Mouse (Mus musculus) kidney, embryonic 14.5 days (tissue): Measurements from ENCODE around the gene Ltbp4. TPM values are rescaled to one million over a fixed set of nuclear protein-coding genes. Genes with fewer than 3 reads are reported as not detected.

Source experiments
- ATAC-seq: fragments of 200-750 bp; cut with Nextera tagmentation; 2 replicates; pipeline ENCODE4 v1.8.0; 2017; ENCODE audit warnings: moderate number of reproducible peaks, mild to moderate bottlenecking, moderate TSS enrichment, moderate library complexity; ENCODE audit not compliant: low FRiP score, low TSS enrichment
- H3K27ac ChIP-seq: fragments of 300-500 bp; sonication (generic); 2 replicates; pipeline ENCODE4 v1.5.1; 2014; ENCODE audit warnings: low read depth, mild to moderate bottlenecking, low read length, moderate library complexity, mixed read lengths
- H3K27me3 ChIP-seq: fragments of 300-500 bp; sonication (generic); 2 replicates; pipeline ENCODE4 v1.6.1; 2014; ENCODE audit warnings: mild to moderate bottlenecking, low read length; ENCODE audit not compliant: control insufficient read depth, insufficient read depth
- H3K36me3 ChIP-seq: fragments of 300-500 bp; sonication (generic); 2 replicates; pipeline ENCODE4 v1.6.1; 2014; ENCODE audit warnings: low read length, mixed read lengths; ENCODE audit not compliant: control insufficient read depth, insufficient read depth
- H3K4me1 ChIP-seq: fragments of 300-500 bp; sonication (generic); 2 replicates; pipeline ENCODE4 v1.6.1; 2014; ENCODE audit warnings: low read length, mixed read lengths; ENCODE audit not compliant: control insufficient read depth, insufficient read depth
- H3K4me2 ChIP-seq: fragments of 300-500 bp; sonication (generic); replicated peaks from 2 replicates; pipeline ENCODE4 v1.6.1; 2014; ENCODE audit warnings: low read depth, mild to moderate bottlenecking, low read length
- H3K4me3 ChIP-seq: fragments of 300-500 bp; sonication (generic); 2 replicates; pipeline ENCODE4 v1.5.1; 2014; ENCODE audit warnings: mild to moderate bottlenecking, low read length
- H3K9ac ChIP-seq: fragments of 300-500 bp; sonication (generic); 2 replicates; pipeline ENCODE4 v1.6.1; 2014; ENCODE audit warnings: low read depth, mild to moderate bottlenecking, low read length, moderate library complexity
- H3K9me3 ChIP-seq: fragments of 300-500 bp; sonication (generic); 2 replicates; pipeline ENCODE4 v1.6.1; 2016; ENCODE audit warnings: low read length; ENCODE audit not compliant: control insufficient read depth
- WGBS: fragments of 180-500 bp; shearing (Covaris S2); extraction: QIAGEN DNeasy Blood & Tissue Kit; methylation state at CpG from one replicate; pipeline ENCODE4 v1.1.7; 2014; 5-methylcytosine and 5-hydroxymethylcytosine counted together
- polyA plus RNA-seq: library from polyadenylated mRNA; unstranded; fragments of >200 nt; fragmentation: Nextera tagmentation; extraction: Ambion mirVana; gene quantifications from 2 replicates; pipeline ENCODE4 v1.2.1, GENCODE M21; 2014

Ltbp4 gene
- polyA plus RNA-seq, 1 experiment from 2014 or later, result 26.0 TPM

DNA sequence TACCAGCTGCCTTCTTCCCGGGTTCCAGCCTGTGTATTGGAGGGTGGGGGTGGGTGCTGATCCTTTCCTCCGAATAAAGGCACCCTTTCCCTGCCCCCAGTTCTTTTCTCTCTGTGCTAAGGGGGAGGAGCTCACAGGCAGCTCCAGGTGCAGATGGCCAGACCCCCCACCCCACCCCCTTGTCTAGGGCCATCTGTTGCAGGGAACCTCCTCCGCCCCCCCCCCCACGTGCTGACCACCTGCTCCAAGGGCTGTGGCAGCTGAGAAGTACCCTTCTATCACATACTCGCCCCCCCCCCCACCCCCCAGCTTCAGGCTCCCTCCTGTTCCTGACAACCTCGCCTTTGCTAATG is 79.7 kb downstream of the Ltbp4 start:
- peak overlapping the region; percentile 87; the same call in 1 of the 2 replicates for H3K9ac ChIP-seq

DNA sequence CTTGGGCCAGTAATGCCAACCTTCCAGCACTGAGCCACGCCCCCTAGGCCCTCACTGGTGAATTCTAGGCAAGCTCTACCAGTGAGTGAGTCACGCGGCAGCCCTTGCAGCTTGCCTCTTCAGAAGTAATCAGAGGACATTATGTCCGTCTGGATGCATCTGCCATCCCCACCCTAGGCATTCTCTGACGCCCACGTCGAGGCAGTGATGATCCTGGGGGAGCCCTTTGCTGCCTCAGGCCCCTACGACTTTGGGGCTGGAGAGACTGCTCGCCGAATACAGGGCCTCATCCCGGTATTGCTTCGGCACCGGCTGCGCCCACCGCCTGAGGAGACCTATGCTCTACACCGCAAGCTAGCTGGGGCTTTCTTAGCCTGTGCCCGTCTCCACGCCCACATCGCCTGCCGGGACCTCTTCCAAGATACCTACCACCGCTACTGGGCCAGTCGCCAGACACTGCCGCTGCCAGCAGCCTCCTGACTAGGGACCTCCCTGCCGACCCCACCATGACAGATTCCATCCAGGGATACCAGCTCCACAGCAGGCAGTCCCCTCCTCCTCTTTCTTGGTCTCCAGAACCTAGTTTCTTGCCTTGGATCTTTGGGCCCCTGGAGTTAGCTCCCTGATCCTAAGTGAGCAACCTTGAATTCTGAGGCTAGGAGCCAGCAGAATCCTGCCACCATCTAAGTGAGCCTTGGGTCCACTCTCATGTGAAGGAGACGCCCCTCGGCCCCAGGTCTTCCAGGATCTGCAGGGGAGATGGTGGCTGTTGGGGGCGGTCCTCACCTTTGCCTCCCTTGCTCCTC is 80.2 kb downstream of the Ltbp4 start:
- Histone ChIP-seq H3K9me3 (no peaks in the 10 kb centered on the region), H3K27ac (no peak overlapping the region), H3K9ac (peak overlapping the region; percentile 18; the same call in 1 of the 2 replicates), H3K4me1 (peaks cover 15% of the 10 kb centered on the region), H3K4me2 (peak overlapping the region; percentile 78), H3K36me3 (peaks cover 2% of the 10 kb centered on the region; the same call in 1 of the 2 replicates), H3K27me3 (no peaks in the 10 kb centered on the region), H3K4me3 (peak overlapping the region; percentile 79; the same call in 1 of the 2 replicates)
- WGBS, result 17% methylated on average over 27 of the region's 27 CpGs
- ATAC-seq, result no peak

More for the DNA sequence above, 79.7 kb downstream of the Ltbp4 start:
- peaks cover 7% of the 10 kb centered on the region; the same call in 1 of the 2 replicates for H3K36me3 ChIP-seq
- H3K9me3 ChIP-seq, result no peaks in the 10 kb centered on the region
- H3K4me3 ChIP-seq, result peak overlapping the region; percentile 79
- no peak overlapping the region for H3K27ac ChIP-seq
- no peaks in the 10 kb centered on the region for H3K27me3 ChIP-seq
- peak; percentile 1; the same call in 1 of the 2 replicates for ATAC-seq
- H3K4me1 ChIP-seq, result peaks cover 15% of the 10 kb centered on the region
- H3K4me2 ChIP-seq, result peak overlapping the region; percentile 78
- WGBS, result 2% methylated on average over 4 of the region's 6 CpGs

DNA sequence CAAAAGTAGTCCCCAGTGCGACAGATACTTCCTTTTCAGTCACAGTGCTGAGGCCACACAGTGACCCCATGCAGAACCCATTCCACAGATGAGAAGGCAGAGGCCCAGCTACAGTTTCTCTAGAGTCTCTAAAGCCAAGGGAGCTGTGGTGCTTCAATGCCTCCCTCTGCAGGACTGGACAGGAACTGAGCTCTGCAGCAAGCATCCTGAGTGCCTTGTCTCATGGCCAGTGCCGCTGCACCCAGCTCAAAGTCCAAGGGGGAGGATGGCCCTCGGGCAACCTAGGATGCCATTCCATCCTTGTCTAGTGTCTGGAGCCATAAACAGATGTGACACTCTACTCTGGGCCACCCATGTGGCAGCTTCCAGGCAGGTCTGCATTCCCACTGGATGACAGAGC is 81.8 kb downstream of the Ltbp4 start:
- Histone ChIP-seq H3K9ac (no peak overlapping the region), H3K4me2 (no peak overlapping the region), H3K27me3 (no peaks in the 10 kb centered on the region), H3K36me3 (no peaks in the 10 kb centered on the region; the same call in 1 of the 2 replicates), H3K9me3 (no peaks in the 10 kb centered on the region), H3K4me1 (peaks cover 15% of the 10 kb centered on the region), H3K27ac (no peak overlapping the region), H3K4me3 (no peak overlapping the region)
- no peak for ATAC-seq
- 52% methylated on average over 3 of the region's 3 CpGs for WGBS

Other genes starting within 250 kb of the Ltbp4 start
- not detected in 2 replicates for gene Cyp2f2, start 217.8 kb downstream of the Ltbp4 start, polyA plus RNA-seq
- not detected in 2 replicates for gene Cyp2t4, start 184.0 kb downstream of the Ltbp4 start, polyA plus RNA-seq
- 33.1 and 37.8 TPM in 2 replicates for gene Egln2, start 170.9 kb downstream of the Ltbp4 start, polyA plus RNA-seq
- 51.5 and 60.2 TPM in 2 replicates for gene Rab4b, start 158.8 kb downstream of the Ltbp4 start, polyA plus RNA-seq
- not detected in 2 replicates for gene Gm21983, start 156.6 kb downstream of the Ltbp4 start, polyA plus RNA-seq
- 24.5 and 30.8 TPM in 2 replicates for gene Mia, start 156.5 kb downstream of the Ltbp4 start, polyA plus RNA-seq
- gene BC024978, start 141.9 kb downstream of the Ltbp4 start, polyA plus RNA-seq, result 2.9 and 4.5 TPM in 2 replicates
- 322 and 327 TPM in 2 replicates for gene Snrpa, start 141.4 kb downstream of the Ltbp4 start, polyA plus RNA-seq
- gene Itpkc, start 109.0 kb downstream of the Ltbp4 start, polyA plus RNA-seq, result 4.2 and 5.2 TPM in 2 replicates
- gene Coq8b, start 104.7 kb downstream of the Ltbp4 start, polyA plus RNA-seq, result 15.9 and 17.1 TPM in 2 replicates
- gene Numbl, start 79.3 kb downstream of the Ltbp4 start, polyA plus RNA-seq, result 9.1 and 10.8 TPM in 2 replicates
- 38.4 and 41.0 TPM in 2 replicates for gene Shkbp1, start 18.3 kb upstream of the Ltbp4 start, polyA plus RNA-seq
- gene Gm20479, start 19.7 kb upstream of the Ltbp4 start, polyA plus RNA-seq, result 1.9 TPM in 1 of 2 replicates, not detected in the other
- 0.39 and 0.54 TPM in 2 replicates for gene Sptbn4, start 110.0 kb upstream of the Ltbp4 start, polyA plus RNA-seq
- 40.6 and 41.2 TPM in 2 replicates for gene Blvrb, start 110.3 kb upstream of the Ltbp4 start, polyA plus RNA-seq
- 25.1 TPM in 2 replicates for gene Sertad3, start 136.1 kb upstream of the Ltbp4 start, polyA plus RNA-seq
- gene Sertad1, start 149.2 kb upstream of the Ltbp4 start, polyA plus RNA-seq, result 35.6 and 43.1 TPM in 2 replicates
- 1.2 and 1.6 TPM in 2 replicates for gene Prx, start 161.6 kb upstream of the Ltbp4 start, polyA plus RNA-seq
- 0.80 and 1.1 TPM in 2 replicates for gene Hipk4, start 185.6 kb upstream of the Ltbp4 start, polyA plus RNA-seq
- gene Pld3, start 215.5 kb upstream of the Ltbp4 start, polyA plus RNA-seq, result 63.9 and 78.8 TPM in 2 replicates
- gene 2310022A10Rik, start 215.5 kb upstream of the Ltbp4 start, polyA plus RNA-seq, result 19.7 and 21.4 TPM in 2 replicates